Mouse (Mus musculus) thymus, postnatal 25 days (tissue): ENCODE data around the gene Lrrc61.
"Not testable (repeated sequence)": the region's sequence is repeated elsewhere in the genome, so short reads cannot be mapped to it uniquely, and the experiment has no call there.

Experiments
- DNase-seq: peaks from one replicate; pipeline ENCODE4 v3.0.0; 2022

The Lrrc61 gene

DNA sequence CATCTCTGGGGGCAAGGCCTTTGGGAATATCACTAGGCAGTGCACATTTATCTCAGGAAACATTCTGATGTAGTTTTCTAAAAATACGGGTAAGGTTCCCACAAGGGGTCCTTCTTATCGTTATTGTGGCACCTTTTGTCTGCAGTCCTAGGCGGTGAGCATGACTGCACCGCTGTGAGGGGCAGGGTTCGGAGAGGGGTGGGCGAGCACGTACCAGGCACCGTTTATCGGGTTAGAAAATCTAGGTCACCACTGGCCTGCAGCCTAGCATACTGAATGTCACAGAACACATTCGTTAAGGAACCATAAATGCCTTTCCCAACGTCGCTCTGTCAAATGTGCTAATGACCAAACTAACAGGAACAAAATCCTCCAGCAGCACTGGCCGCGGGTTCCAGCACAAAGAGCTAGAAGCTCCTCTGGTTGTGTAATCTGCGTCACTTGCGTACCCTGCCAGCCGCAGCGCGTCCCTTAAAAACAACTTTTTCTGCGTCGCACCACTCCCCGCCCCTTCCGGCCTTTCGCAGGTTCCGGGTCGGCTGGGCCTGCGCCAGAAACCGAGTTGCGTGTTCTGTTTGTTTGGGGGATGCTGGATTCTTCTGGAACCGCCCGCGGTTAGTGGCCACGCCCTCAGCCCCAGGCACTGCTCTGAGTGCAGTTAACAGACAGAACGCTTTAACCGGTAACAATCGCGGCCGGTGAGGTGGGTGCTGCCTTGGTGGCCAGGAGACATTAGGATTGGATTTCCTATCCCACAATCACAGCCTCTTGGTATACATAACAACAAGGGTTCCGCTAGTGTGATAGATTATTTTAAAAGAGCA, at the start of gene Lrrc61:
Gene Lrrc61 (plus strand): TSS at position 517 of the 824 bp plus-strand sequence.
- peak; percentile 88 for DNase-seq

DNA sequence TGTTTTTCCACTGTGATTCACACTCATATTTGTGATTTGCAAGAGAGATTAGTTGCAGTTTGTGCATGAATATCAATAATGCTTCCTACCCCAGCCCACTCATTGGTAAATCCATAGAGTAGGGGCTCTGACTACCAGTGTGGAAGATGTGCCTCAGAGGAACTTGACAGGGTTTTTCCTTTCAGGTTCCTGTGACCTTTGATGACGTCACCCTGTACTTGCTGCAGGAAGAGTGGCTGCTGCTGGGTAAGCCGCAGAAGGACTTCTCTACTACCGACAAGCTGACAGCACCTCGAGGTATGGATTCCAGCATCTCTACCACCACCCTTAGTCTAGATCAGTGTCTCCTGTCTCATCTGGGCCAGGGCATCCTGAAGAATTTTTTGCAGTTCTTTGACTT, 46.5 kb upstream of the Lrrc61 start:
- DNase-seq: no peak

DNA sequence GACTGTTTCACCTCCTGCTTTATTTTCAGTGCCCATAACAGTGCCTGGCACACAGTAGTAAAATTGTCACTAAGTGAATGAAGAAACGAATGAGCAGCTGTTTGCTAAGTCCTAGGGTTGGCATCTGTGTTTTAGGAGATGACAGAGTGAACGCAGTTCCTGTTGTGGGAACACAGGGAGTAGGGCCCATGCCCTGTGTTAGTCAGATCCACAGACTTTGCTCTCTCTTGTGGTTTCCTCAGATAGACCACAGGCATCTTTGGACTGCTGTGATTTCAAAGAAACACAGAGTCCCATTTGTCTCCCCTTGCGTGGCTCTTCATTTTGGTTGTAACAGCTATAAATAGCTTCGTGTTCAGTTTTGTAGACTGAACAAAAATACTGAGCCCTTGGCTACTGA, 44.2 kb upstream of the Lrrc61 start:
- DNase-seq: no peak

DNA sequence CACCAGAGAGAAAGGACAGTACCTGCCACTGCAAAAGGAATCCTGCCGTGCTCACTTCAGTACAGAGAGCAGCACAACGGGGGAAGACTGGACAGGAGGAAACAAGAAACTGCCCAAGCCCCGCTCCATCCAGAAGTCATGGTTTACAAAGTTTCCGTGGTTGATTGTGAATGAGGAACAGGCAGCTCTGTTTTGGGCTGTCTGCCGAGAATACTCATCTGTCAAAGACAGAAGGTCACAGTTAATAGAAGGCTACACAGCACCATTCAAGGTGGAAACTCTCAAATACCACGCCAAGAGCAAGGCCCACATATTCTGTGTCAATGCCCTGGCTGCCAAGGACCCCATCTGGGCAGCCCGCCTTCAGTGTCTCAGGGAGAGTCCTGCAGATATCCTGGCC, 42.7 kb upstream of the Lrrc61 start:
- DNase-seq: no peak

DNA sequence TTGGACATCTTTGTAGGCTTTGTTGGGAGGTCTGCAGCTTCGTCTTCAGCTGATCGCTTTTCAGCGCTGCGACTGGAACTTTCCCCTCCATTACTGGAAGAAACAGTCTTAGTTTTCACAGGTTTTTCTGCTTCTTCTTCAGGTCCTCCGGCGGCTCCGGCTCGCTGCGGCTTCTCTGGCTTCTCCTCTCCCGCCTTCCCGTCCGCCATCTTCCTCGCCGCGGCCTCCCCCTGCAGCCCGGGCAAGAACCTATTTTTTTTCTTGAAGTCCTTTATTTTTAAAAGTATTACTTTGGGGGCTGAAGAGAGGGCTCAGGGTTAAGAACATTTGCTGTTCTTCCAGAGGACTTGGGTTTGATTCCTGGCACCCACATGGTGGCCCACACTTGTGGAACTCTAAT, 29.7 kb upstream of the Lrrc61 start:
- DNase-seq: not testable (repeated sequence)

DNA sequence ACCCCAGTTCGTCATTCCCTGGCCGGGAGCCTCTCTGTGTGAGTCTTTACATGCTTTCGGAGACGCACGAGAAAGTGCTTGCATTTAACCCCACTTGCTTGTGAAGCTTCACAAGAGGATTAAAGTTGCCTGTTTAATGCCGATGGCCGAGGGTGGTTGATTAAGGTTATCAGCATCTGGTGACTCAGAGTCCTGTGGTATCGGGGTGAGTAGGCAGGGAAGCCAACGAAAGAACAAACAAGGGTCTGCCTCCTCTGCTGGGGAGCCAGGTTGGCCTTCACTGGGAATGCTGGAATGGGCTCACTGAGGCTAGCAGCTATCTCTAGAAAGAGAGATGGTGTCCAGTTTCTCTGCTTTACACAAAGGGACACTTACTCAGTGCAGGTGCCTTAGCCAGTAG, 26.7 kb upstream of the Lrrc61 start:
- no peak for DNase-seq

DNA sequence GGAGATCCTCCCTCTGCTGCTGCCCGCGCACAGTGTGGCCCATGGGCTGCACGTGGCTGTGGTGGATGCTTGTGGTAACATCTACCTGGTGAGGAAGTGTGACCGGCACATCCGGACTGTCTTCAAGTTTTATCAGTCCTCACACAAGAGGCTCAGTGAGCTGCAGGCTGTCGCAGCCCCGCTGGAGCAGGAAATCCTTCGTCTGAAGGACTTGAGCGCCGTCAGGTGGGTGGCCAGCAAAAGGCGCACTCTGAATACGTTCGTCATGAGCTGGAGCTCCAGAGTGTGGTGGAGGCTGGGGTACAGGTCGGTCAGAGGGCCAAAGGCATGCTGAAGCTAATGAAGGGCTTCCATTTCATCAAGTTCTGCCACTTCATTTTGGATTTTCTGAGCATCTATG, 25.3 kb upstream of the Lrrc61 start:
- DNase-seq: peak; percentile 11

DNA sequence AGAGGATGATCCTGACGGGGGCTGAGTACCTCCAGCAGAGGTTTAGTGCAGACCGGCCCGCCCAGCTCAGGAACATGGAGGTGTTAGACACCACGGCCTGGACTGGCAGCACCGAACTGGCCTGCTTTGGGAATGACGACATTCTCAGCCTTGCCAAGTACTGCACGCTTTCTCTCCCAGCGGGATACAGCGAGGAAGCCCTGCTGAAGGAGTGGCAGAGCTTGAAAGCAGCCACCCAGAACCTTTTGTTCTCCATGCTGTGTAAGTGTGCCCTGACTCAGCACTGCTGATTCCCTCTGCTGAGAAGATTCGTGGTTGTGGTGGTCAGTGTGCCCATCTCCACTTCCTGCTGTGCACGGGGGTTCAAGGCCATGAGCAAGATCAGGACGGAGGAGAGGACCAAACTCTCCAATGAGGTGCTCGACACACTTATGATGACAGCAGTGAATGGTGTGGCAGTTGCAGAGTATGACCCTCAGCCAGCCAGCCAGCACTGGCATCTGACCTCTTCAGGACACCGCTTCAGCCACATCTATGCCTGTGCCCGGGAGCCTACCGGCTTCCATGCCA, 24.6 kb upstream of the Lrrc61 start:
- no peak for DNase-seq

DNA sequence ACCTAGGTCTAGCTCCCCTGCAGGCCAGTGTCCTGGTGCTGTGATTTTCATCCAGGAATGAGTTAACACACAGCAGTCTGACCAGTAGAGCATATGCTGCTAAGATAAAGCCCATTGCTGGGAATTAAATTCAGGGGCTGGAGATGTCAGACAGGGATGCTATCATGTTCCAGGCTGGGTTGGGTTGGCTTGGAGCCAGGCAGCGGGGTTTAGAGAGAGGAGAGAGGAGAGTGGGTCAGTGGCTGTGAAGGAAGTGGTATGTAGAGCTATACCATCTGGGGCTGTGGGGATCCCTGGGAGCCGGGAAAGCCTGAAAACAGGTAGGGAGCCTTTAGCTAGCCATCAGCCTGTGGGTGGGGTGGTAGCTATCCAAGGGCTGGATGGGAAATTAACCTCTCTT, 23.7 kb upstream of the Lrrc61 start:
- DNase-seq: no peak

DNA sequence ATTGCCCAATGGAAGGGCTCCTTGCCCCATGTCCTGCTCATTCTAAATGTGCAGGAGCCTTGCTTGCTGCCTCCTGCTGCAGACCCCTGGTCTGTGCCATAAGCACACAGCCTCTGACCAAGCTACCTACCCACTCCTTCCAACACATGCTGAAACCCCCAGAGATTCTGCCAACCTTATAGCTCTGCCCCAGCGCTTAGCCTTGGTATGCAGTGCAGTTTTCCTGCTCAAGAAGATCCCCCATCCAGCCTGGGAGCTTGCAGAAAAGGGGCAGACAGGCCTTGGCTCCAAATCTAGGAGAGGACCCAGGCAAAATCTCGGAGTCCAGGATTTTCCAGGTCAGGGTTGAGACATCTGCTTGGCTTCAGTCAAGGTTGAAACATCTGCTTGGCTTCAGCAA, 21.1 kb upstream of the Lrrc61 start:
- no peak for DNase-seq

DNA sequence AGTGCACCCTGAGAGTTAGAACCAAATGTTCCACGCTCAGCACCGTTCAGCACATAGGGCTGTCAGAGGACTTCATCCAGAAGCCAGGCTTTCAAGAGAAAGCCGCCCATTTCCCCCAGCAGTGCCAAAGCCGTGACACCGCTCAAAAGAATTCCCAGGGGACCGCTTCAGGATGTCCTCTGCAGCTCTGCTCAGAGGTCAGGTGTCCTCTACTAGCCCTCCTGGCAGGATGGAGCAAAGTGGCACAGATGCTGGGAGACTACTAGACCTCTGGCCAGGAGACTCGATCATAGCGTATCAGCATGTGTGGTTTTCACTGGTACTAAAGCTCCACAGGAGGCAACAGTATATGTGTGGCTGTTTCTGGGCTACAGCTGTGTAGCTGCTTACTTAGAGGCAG, 19.7 kb upstream of the Lrrc61 start:
- DNase-seq: no peak

DNA sequence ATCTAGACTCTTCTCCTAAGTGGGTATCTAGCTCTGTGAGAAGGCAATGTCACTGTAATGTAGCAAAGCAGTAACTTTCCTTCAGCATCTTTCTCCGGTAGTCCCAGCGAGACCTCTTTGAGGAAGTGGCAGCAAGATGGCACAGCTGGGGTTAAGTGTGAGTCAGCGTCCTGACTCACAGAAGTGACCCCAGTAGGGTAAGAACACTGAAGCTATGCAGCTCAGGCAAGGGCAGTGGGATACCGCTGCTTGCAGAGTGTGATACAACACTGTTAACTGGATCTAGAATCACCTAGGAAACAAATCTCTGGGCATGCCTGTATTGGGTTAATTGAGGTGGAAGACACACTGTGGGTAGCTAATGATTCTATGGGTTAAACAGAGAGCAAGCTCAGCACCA, 18.5 kb upstream of the Lrrc61 start:
- no peak for DNase-seq

DNA sequence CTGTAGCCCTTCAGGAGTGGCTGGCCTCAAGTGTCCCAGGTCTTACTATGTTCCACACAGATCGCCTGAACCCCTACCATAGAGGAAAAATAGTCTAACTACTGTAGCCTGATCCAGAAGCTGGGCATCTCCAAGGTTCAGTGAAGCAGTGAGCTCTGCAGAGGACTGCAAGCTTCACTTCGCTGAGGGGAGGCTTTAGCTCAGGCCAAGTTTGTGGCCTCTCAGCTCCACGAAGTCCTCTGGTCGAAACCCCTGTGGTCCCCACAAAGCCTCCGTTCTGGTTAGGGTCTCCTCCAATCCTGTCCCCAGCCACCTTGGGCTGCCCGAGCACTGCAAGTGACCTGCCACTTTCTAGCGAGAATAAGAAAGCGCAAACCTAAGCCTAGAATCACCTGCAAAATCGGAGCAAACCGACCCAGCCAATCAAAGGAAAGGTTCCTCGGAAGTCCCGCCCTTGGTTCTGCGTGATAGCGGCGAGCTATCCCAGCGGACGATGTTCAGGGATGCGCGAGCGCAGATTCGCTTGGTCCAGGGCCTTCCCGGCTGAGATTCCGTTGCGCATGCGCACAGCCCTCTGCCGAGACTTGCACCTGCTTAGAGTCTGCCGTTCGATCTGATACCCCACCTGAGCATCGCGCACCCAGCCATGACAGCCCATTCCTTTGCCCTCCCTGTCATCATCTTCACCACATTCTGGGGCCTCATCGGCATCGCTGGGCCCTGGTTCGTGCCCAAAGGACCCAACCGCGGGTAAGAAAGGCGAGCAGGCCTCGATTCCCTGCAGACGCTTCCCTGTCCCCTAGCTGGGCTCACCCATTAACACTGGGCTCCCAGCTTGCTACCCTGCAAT, 17.3 kb upstream of the Lrrc61 start, which contains the start of gene Atp6v0e2:
Gene Atp6v0e2 (plus strand): TSS at position 511 of the 850 bp plus-strand sequence.
- peak; percentile 16 for DNase-seq

DNA sequence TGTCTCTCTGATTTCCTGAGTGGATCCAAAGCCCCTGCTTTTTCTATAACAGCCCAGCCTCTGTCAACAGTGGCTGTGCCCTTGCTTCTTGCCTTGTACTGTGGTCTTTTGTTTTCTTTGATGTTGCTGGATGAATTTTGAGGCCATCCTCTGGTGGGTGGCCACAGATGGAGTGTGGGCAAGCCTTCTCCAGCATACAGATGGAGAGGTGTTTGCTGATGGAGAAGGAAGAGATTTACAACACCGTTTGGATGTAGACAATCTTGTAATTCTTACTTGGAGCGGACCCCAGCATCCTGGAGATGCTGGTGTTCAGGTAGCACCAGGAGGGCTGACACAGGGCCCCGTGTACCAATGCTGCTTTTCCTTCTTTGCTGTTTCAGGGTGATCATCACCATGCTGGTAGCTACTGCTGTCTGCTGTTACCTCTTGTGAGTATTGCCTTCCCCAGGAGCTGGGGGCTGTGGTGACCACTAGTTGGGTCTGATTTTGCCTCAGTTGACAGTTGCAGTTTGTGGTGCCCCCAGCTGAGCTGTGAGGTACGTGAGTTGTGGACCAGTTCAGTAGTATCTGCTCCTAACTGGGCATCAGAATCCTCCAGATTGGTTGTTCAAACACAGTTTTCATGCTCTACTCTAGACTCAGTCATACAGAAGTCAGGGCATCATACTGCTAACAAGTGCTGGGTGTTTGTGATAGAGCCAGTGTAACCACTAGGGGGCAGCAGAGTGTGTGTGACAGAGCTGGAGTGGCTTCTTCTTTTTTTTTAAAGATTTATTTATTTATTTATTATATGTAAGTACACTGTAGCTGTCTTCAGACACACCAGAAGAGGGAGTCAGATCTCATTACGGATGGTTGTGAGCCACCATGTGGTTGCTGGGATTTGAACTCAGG, 15.5 kb upstream of the Lrrc61 start:
- peak; percentile 65 for DNase-seq

DNA sequence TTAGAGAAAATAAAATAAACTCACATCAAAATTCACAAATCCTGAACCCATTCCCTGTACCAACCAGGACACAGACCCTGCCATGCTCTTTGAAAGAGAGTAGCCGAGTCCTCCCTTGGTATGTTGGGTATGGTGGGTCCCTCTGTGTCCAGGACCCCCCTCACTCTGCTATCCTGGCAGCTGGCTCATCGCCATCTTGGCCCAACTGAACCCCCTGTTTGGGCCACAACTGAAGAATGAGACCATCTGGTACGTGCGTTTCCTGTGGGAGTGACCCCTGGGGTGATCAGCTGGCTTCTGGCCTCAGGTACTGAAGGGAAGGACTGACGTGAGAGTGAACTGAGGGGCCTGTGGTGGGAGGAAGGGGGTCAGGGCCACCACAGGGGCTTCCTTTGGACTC, 14.7 kb upstream of the Lrrc61 start:
- no peak for DNase-seq

DNA sequence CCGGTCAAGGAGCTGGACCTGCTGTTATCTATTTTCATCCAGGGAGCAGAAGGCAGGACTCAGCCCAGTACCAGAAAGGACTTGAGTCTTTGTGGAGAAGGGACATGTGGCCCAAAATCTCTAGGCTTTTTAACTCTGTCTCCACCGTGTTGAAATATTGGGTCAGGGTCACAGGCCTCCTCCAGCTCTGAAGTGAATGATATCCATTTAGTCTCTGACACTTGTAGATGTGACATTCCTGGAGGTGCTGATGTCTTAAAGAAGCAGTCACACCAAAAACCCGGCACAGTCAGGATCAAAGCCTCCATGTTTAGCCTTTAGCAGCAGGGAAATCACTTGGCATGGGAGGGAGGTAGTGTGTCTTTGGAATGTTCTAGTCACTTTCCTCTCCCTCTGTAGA, 13.9 kb upstream of the Lrrc61 start:
- no peak for DNase-seq

DNA sequence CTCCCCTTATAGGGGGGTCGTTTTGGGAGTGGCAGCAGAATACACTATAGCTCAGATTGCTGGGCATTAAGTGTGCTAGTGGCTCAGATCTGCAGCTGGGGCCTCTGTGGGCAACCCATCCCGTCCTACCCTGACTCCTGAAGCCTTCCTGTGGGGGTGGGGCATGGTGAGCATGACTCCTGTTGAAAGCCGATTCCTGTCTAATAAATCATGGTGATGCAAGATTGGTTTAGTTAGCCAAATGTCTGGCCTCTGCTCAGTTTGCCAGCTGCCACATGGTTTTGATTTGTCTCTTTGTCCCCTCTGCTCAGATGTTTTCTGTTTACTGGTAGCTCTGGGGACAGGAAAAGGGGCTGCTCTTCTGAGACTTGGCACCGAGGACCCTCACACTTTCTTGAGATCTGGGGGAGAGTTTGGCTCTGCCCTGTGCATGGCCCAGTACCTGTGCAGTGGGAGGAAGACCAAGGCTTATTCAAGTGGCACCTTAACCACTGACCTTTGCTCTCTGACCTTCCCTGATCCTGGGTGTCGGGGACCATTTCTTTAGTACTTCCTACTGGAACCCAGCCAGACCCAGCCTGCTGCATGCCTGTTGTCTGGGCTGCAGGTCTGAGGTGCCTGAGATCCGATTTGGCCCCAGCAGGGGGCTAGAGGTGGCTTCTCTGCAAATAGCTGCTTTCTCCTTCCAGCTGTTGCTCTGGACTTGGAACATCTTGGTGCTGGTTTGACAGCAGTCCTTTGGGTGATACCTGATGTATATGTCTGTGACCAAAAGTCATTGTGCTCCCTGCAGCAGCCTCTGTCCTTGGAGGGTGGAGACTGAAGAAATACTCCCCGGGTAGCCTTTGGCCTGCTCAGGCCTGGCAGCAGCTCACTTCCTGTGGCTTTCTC, 12.8 kb upstream of the Lrrc61 start:
- DNase-seq: no peak

DNA sequence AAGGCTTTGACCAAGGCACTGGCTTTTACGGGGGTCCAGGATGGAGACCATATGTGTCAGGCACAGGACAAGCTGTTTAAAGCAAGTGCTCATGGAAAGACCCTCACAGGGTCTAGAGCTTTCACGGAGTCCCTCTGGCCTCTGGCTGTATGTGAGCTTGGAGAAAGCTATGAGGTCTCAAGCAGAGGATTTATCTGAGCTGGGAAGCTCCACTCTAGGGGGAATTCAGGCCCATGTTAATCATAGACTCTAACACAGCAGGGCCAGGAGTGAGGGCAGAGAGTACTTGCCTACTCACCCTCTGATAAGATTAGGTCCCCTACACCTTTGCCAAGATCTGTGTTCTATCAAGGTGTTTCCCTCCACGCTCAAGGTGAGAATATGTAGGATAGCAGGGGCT, 12.0 kb upstream of the Lrrc61 start:
- DNase-seq: no peak

DNA sequence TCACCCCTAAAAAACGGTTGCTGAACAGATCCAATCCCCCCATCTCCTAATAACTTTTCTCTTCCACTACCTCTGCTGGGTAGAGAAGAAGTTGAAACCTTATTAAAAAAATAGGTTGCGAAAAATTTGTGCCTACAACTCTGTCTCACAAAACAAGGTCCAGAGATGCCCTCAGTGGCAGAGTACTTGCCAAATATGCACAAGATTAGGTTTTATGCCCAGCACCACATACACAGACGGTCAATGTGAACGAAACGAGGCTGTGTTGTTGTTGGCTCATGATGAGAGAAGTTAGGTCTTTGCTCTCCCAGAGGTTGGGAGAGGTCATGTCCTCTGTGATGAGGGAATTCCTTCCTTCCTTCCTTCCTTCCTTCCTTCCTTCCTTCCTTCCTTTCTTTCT, 9.3 kb upstream of the Lrrc61 start:
- DNase-seq: no peak

DNA sequence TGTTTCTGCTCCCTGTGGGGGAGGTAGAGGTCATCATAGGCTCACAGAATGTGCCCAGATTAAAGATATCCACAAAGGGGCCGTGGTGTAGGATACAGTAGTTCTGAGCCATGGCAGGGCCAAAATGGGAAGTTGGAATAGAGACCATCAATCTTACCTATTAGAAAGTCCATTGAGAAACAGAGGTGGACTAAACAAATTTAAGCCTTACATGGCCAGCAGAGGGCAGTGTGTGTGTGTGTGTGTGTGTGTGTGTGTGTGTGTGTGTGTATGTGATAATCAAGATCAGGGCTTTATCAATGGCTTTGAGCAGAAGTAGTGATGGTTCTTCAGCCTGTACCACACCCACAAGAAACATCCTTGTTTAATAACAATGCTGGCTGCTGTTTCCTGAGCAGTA, 8.3 kb upstream of the Lrrc61 start:
- DNase-seq: peak; percentile 23

DNA sequence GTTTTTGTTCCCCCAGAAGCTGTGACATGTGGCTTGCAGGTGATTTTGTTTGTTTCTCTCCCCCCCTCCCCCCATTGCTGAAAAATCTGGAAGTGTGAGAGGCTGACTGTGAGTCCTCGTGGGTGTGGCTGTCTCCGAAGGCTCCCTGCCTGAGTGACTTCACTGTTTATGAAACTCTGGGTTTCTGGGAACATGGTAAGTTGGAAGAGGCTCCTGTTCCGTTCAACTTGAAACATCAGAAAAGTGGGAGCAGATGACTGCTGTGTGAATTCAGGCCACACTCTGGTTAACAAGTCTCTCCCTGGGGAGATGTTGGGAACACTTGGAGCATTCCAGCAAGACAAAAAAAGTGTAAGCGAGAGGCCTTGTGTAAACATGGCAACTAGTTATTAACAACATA, 7.7 kb upstream of the Lrrc61 start:
- no peak for DNase-seq

DNA sequence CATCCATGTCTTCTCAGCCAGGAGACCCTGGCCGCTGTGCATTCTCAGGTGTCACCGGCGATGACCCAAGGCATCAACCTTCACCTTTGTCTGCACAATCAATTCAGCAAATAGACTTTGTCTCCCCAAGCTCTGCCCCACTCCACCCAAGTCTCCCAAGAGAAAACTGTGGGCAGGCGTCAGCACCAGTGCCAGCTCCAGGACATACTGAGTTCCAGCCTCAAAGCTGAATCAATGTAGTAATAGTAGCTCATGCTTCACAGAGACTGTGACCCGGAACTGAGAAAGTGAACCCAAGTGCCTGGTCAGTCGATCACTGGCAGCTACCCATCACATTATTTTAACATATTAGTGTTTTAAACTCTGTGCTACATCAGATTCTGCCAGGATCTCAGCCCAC, 6.3 kb upstream of the Lrrc61 start:
- no peak for DNase-seq
